Mouse (Mus musculus) adrenal gland, postnatal 25 days (tissue): ENCODE results near the gene C030005K15Rik. TPM values are rescaled to one million over a fixed set of nuclear protein-coding genes. Genes with fewer than 3 reads are reported as not detected.
"Not testable (repeated sequence)": the region's sequence is repeated elsewhere in the genome, so short reads cannot be mapped to it uniquely, and the experiment has no call there.

Source experiments
- DNase-seq: peaks from one replicate; pipeline ENCODE4 v3.0.0; 2021; ENCODE audit warnings: mixed read lengths
- long read RNA-seq: library from polyadenylated mRNA; stranded (forward); transcript quantifications from one replicate; pipeline ENCODE4 v2.0.0, GENCODE M21; 2021
- total RNA-seq: library from RNA; stranded (reverse); gene quantifications from 2 replicates; pipeline ENCODE4 v1.2.3, GENCODE M21; 2021

The C030005K15Rik gene
- total RNA-seq = not detected in 2 replicates
- long read RNA-seq = 0 reads

- DNase-seq = not testable (repeated sequence)
Observed at GRCm38 (mm10) chr10:97726655-97727054, at the start of gene C030005K15Rik. Gene C030005K15Rik, minus strand, starts transcription at chr10:97726755.

- DNase-seq = no peak
Observed at GRCm38 (mm10) chr10:97768171-97768749, 41.7 kb upstream of the C030005K15Rik start.

DNA sequence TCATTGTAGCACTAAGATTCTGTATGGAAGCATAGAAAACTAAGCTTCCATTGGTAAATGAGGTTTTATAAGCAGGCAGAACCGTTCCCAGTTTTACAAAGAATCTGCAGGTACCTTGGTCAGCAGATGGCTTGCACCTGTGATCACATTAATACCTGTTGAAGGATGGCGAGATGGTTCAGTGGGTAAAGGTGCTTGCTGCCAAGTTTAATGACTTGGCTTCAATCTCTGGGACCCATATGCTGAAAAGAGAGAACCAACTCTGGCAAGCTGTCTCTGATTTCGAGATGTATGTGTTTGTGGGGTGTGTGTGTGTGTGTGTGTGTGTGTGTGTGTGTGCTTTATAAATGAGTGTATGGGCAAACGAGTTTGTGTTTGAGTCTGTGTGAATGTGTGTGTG is 27.3 kb upstream of the C030005K15Rik start:
- no peak for DNase-seq

DNA sequence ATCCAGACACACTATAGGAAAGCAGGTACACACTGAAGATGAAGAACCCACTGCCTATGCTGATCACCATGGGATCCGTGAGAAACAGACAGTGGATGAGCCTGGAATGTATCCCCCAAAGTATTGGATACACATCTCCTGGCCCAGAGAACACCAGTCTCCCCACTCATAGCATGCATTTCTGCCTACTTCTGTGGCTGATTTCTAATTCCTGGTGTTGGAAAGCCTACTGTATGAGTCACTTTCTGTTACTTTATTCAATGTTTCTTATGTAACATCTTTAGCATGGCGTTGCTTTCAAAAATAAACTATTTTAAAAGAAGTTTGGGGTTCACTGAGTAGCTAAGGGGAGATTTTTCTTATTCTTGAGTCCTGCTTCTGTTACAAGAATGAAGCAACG is 20.7 kb upstream of the C030005K15Rik start:
- DNase-seq = no peak

GRCm38 (mm10) chr10:97725929-97726328 is 626 bp downstream of the C030005K15Rik start:
- no peak for DNase-seq

DNA sequence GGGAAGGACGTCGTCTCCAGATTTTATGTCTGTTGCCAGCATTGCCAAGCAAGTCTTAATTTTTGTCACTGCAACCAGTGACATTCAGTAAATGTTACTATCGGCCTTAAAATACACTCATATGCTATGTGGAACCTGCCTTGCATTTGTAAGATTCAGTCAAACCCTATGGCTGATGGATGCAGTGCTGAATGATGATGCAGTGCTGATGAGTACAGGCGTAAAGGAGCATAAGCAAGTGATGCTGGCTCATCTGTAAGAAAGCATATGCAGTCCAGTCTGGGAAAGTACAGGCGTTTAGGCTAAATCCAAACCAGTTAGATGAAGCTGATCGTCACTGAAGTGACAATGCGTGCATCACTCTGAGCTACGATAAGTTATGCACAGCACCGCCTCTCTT is 3.8 kb downstream of the C030005K15Rik start:
- DNase-seq = no peak

- no peak for DNase-seq
Observed at GRCm38 (mm10) chr10:97720625-97721024, 5.9 kb downstream of the C030005K15Rik start.

- no peak for DNase-seq
Observed at GRCm38 (mm10) chr10:97718021-97718420, 8.5 kb downstream of the C030005K15Rik start.

- no peak for DNase-seq
Observed at GRCm38 (mm10) chr10:97717233-97717632, 9.3 kb downstream of the C030005K15Rik start.

- no peak for DNase-seq
Observed at GRCm38 (mm10) chr10:97715289-97715906, 11.2 kb downstream of the C030005K15Rik start.

DNA sequence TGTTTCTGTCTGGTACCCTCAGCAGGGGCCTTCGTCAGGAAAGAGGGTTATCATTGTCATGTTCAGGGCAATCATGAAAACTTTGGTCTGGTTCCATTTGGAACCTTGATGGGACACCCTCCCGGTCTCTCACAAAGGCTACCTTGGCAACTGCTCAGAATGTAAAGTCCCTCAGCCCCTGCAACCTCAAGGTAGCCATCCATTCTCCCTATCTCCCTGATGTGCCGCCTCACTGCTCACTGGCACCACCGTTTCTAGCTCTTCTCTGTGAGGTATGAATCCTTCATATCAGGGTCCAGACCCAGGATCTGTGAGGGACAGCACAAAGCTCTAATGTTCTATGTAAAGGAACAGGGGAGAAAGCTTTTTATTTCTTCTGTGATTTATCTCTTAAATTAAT is 12.0 kb downstream of the C030005K15Rik start:
- DNase-seq = no peak

- peak; percentile 4 for DNase-seq
Observed at GRCm38 (mm10) chr10:97712687-97713086, 13.9 kb downstream of the C030005K15Rik start.

DNA sequence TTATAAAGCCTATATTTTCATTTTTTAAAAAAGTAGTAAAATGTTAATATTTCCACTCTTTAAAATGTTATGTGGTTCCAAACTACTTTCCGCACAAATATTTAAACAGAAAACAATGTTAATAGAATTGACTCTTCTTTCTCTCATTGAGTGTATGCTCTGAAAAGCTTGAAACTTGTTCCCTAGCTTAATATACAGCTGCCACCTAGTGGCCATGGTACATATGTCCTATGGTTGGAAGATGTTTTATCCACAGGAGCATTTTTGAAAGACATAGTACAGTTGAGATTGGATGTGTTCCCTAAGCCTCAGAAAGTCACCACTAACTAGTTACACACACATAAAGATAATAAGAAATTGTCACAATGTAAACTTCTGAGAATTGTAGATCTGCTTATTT is 22.0 kb downstream of the C030005K15Rik start:
- DNase-seq = no peak

GRCm38 (mm10) chr10:97702321-97702720 is 24.2 kb downstream of the C030005K15Rik start:
- no peak for DNase-seq

DNA sequence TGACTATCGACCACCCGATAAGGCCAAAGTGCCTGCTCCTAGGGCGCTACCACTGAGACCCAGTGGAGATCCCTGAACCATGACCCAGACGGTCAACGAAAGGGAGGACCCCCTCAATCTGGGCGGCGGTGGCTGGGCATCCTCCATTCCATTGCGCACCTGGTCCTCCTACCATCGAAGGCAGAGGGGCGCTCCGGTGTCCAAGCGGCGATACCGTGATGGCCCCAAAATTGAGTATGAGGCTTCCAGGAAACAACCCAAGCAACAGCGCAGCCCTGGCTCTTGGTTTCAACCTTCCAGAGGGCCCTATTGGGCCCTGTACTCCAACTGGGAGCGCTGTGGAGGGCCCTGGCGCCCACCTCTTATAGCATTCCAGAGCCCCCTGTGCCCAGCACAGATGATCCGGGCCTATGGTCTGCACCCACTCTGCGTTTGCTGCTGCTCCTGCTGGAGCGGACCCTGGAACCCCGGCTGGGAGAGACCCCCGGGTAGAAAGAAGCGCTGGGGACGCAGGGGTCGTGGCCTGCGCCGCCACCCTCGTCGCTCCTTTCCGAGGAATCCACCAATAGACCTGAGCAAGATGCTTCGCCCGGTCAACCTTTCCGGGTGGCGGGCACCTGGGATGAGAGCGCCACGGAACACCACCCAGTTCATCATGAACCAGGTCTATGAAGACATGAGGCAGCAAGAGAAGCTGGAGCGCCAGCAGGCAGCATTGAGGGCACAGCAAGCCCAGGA is 33.0 kb downstream of the C030005K15Rik start:
- no peak for DNase-seq

- no peak for DNase-seq
Observed at GRCm38 (mm10) chr10:97692913-97693312, 33.6 kb downstream of the C030005K15Rik start, which contains the start of gene Ccer1. Gene Ccer1, plus strand, starts transcription at chr10:97693059.

DNA sequence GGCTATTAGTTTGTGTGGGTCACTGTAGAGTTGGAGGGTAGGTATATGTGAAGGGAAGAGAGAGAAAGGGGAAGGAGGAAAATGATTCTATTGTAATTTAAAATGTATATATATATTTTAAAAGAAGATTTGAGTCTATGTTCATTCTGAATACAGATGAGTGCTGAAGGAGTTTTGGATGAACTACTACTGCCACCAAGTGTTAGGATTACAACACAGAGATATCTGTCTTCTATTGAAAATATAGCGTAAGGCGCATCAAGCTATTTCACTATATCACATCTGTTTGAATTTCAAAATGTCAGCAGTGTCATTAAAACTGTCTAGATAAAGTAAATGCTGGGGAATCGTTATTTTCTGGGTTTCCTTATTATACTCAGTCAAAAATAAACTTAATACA is 37.1 kb downstream of the C030005K15Rik start:
- no peak for DNase-seq

DNA sequence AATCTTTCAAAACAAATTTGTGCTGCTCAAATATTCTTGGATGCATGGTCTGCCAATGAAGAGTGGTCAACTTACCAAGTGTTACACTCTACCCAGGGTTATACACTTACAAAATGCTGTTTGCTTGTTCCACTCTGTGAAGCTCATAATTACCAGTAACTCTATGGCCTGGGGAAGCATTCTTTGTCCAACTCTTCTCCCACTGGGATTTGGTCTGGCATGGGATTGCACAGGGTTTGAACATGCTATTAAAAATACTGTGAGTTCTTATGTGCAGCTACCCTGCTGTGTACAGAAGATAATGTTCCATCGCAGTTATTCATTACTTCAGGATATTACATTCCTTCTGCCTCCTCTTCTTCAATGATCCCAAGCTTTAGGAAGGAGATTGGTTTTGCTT is 39.4 kb downstream of the C030005K15Rik start:
- DNase-seq = no peak

GRCm38 (mm10) chr10:97682981-97683380 is 43.6 kb downstream of the C030005K15Rik start:
- no peak for DNase-seq
